Mouse (Mus musculus) kidney, embryonic 14.5 days (tissue): Measurements from ENCODE around the gene Zdhhc22. TPM values are rescaled to one million over a fixed set of nuclear protein-coding genes. Genes with fewer than 3 reads are reported as not detected.

Experiments used
- ATAC-seq: fragments of 200-750 bp; cut with Nextera tagmentation; 2 replicates; pipeline ENCODE4 v1.8.0; 2017; ENCODE audit warnings: moderate number of reproducible peaks, mild to moderate bottlenecking, moderate TSS enrichment, moderate library complexity; ENCODE audit not compliant: low FRiP score, low TSS enrichment
- H3K27ac ChIP-seq: fragments of 300-500 bp; sonication (generic); 2 replicates; pipeline ENCODE4 v1.5.1; 2014; ENCODE audit warnings: low read depth, mild to moderate bottlenecking, low read length, moderate library complexity, mixed read lengths
- H3K27me3 ChIP-seq: fragments of 300-500 bp; sonication (generic); 2 replicates; pipeline ENCODE4 v1.6.1; 2014; ENCODE audit warnings: mild to moderate bottlenecking, low read length; ENCODE audit not compliant: control insufficient read depth, insufficient read depth
- H3K36me3 ChIP-seq: fragments of 300-500 bp; sonication (generic); 2 replicates; pipeline ENCODE4 v1.6.1; 2014; ENCODE audit warnings: low read length, mixed read lengths; ENCODE audit not compliant: control insufficient read depth, insufficient read depth
- H3K4me1 ChIP-seq: fragments of 300-500 bp; sonication (generic); 2 replicates; pipeline ENCODE4 v1.6.1; 2014; ENCODE audit warnings: low read length, mixed read lengths; ENCODE audit not compliant: control insufficient read depth, insufficient read depth
- H3K4me2 ChIP-seq: fragments of 300-500 bp; sonication (generic); replicated peaks from 2 replicates; pipeline ENCODE4 v1.6.1; 2014; ENCODE audit warnings: low read depth, mild to moderate bottlenecking, low read length
- H3K4me3 ChIP-seq: fragments of 300-500 bp; sonication (generic); 2 replicates; pipeline ENCODE4 v1.5.1; 2014; ENCODE audit warnings: mild to moderate bottlenecking, low read length
- H3K9ac ChIP-seq: fragments of 300-500 bp; sonication (generic); 2 replicates; pipeline ENCODE4 v1.6.1; 2014; ENCODE audit warnings: low read depth, mild to moderate bottlenecking, low read length, moderate library complexity
- H3K9me3 ChIP-seq: fragments of 300-500 bp; sonication (generic); 2 replicates; pipeline ENCODE4 v1.6.1; 2016; ENCODE audit warnings: low read length; ENCODE audit not compliant: control insufficient read depth
- WGBS: fragments of 180-500 bp; shearing (Covaris S2); extraction: QIAGEN DNeasy Blood & Tissue Kit; methylation state at CpG from one replicate; pipeline ENCODE4 v1.1.7; 2014; 5-methylcytosine and 5-hydroxymethylcytosine counted together
- polyA plus RNA-seq: library from polyadenylated mRNA; unstranded; fragments of >200 nt; fragmentation: Nextera tagmentation; extraction: Ambion mirVana; gene quantifications from 2 replicates; pipeline ENCODE4 v1.2.1, GENCODE M21; 2014

The Zdhhc22 gene
- polyA plus RNA-seq, 1 experiment from 2014 or later = not detected

GRCm38 (mm10) chr12:86973706-86974105 lies 16.5 kb downstream of the Zdhhc22 start:
- no peak for ATAC-seq
- H3K4me1 ChIP-seq = peaks cover 7% of the 10 kb centered on the region
- no peak overlapping the region for H3K4me3 ChIP-seq
- no peak overlapping the region for H3K27ac ChIP-seq
- no peaks in the 10 kb centered on the region for H3K36me3 ChIP-seq
- WGBS = 43% methylated on average over 8 of the region's 8 CpGs
- no peaks in the 10 kb centered on the region for H3K9me3 ChIP-seq
- H3K27me3 ChIP-seq = peaks cover 2% of the 10 kb centered on the region; the same call in 1 of the 2 replicates
- no peak overlapping the region for H3K4me2 ChIP-seq
- H3K9ac ChIP-seq = no peak overlapping the region

GRCm38 (mm10) chr12:86973216-86973615 lies 17.0 kb downstream of the Zdhhc22 start:
- H3K27ac ChIP-seq = no peak overlapping the region
- H3K4me2 ChIP-seq = no peak overlapping the region
- 37% methylated on average over 7 of the region's 7 CpGs for WGBS
- H3K4me1 ChIP-seq = peaks cover 7% of the 10 kb centered on the region
- H3K36me3 ChIP-seq = no peaks in the 10 kb centered on the region
- H3K9me3 ChIP-seq = no peaks in the 10 kb centered on the region
- peak; percentile 22; the same call in 1 of the 2 replicates for ATAC-seq
- H3K27me3 ChIP-seq = peaks cover 2% of the 10 kb centered on the region; the same call in 1 of the 2 replicates
- H3K4me3 ChIP-seq = no peak overlapping the region
- no peak overlapping the region for H3K9ac ChIP-seq

- Histone ChIP-seq H3K27me3 (peaks cover 2% of the 10 kb centered on the region; the same call in 1 of the 2 replicates), H3K4me1 (peaks cover 7% of the 10 kb centered on the region), H3K9me3 (no peaks in the 10 kb centered on the region), H3K4me2 (no peak overlapping the region), H3K9ac (no peak overlapping the region), H3K27ac (no peak overlapping the region), H3K4me3 (no peak overlapping the region), H3K36me3 (no peaks in the 10 kb centered on the region)
- ATAC-seq = no peak
- WGBS = 92% methylated on average over 7 of the region's 7 CpGs
Observed at GRCm38 (mm10) chr12:86971089-86971488, 19.1 kb downstream of the Zdhhc22 start.

DNA sequence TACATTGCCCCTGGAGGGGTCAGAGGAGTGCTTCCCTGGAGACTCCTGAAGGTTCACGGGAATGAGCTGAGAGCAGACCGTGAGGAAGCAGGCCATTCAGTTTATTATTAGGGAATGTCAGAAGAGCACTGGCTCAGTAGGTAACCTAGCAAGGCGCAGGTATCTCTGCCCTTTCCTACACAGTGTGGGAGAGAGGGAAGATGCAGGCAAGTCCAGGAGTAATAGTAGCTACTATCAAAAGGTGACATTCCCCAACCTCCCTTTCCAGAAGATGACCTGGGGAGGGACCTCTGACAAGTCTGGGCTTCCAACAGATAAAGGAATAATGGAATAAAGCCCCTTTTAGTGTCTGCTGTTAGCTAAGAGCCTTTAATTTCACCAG lies 21.0 kb downstream of the Zdhhc22 start:
- no peak overlapping the region for H3K9ac ChIP-seq
- WGBS = 64% methylated on average over 3 of the region's 3 CpGs
- H3K27ac ChIP-seq = no peak overlapping the region
- H3K36me3 ChIP-seq = peaks cover 5% of the 10 kb centered on the region; the same call in 1 of the 2 replicates
- no peak overlapping the region for H3K4me3 ChIP-seq
- H3K9me3 ChIP-seq = no peaks in the 10 kb centered on the region
- no peak overlapping the region for H3K4me2 ChIP-seq
- H3K4me1 ChIP-seq = no peaks in the 10 kb centered on the region
- ATAC-seq = no peak
- no peaks in the 10 kb centered on the region for H3K27me3 ChIP-seq

GRCm38 (mm10) chr12:86968468-86969219 lies 21.6 kb downstream of the Zdhhc22 start:
- no peaks in the 10 kb centered on the region for H3K4me1 ChIP-seq
- H3K9ac ChIP-seq = no peak overlapping the region
- no peak for ATAC-seq
- H3K27ac ChIP-seq = no peak overlapping the region
- 71% methylated on average over 13 of the region's 13 CpGs for WGBS
- no peak overlapping the region for H3K4me2 ChIP-seq
- peaks cover 7% of the 10 kb centered on the region for H3K36me3 ChIP-seq
- no peaks in the 10 kb centered on the region for H3K9me3 ChIP-seq
- no peaks in the 10 kb centered on the region for H3K27me3 ChIP-seq
- H3K4me3 ChIP-seq = no peak overlapping the region

- 93% methylated on average over 4 of the region's 4 CpGs for WGBS
- Histone ChIP-seq H3K4me1 (no peaks in the 10 kb centered on the region), H3K9me3 (no peaks in the 10 kb centered on the region), H3K9ac (no peak overlapping the region), H3K27ac (no peak overlapping the region), H3K27me3 (no peaks in the 10 kb centered on the region), H3K4me2 (no peak overlapping the region), H3K4me3 (no peak overlapping the region), H3K36me3 (peaks cover 38% of the 10 kb centered on the region)
- no peak for ATAC-seq
Observed at GRCm38 (mm10) chr12:86965237-86965799, 24.9 kb downstream of the Zdhhc22 start.

DNA sequence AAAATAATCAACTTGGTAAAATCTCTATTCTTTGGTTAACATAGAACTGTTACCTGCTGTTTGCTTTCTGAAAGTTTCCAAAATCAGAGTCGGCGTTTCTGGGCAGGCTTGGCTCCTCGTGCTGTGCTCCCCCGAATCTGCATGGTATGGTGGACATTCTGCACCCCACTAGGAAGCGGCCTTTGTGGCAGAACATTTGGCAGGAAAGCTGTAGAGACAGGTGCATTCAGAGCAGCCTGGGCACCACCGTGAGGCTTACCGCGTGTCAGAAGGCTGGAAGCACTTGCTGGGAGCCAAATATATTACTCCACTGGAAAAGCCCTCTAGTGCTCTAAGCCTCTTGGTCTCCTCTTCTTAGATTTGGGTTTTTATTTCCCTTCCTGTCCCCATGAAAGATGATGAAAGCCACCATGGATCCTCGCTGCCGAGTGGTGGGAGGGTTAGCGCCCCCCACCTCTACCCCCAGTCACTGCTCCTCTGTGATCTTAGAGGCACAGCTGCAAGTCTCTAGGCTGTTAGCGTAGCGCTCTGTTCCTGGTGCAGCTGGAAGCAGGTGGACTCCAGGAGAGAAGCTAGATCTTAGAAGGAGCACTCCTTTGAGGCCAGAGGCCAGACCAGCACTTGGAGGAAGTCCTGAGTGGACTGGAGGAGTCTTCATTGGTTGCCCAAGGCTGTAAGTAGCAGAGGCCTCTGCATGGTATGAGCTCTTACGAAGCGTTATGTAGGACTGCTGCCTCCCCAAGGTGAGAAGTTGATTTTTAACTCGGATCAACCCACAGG lies 25.8 kb downstream of the Zdhhc22 start:
- no peak overlapping the region for H3K4me3 ChIP-seq
- no peak overlapping the region for H3K27ac ChIP-seq
- no peak overlapping the region for H3K4me2 ChIP-seq
- ATAC-seq = no peak
- H3K9me3 ChIP-seq = no peaks in the 10 kb centered on the region
- peaks cover 47% of the 10 kb centered on the region for H3K36me3 ChIP-seq
- 90% methylated on average over 16 of the region's 16 CpGs for WGBS
- no peaks in the 10 kb centered on the region for H3K27me3 ChIP-seq
- no peaks in the 10 kb centered on the region for H3K4me1 ChIP-seq
- H3K9ac ChIP-seq = no peak overlapping the region

DNA sequence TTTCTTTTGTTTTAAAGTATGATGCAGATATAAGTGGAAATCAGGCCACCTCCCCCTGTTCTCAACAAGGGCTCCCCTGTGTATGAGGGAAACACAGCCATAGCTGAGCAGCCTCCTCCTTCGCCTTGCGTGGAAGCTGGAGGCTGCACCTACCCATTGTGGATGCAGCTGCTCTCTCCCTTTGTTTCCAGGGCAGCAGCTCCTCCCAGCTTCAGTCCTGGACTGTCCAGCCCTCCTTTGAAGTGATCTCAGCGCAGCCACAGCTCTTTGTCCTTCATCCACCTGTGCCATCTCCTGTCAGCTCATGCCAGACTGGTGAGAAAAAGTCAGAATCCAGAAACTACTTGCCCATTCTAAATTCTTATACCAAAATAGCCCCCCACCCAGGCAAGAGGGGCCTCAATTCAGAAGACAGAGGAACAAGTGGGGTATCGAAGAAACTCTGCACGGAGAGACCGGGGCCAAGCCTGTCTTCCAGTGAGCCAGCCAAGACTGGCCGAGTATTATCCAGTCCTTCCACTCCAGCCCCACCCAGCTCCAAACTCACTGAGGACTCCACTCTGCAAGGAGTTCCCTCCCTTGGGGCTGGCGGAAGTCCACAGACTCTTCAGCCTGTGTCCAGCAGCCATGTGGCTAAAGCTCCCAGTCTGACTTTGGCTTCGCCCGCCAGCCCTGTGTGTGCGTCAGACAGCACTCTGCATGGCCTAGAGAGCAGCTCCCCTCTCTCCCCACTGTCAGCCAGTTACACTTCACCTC lies 28.5 kb downstream of the Zdhhc22 start:
- Histone ChIP-seq H3K4me2 (no peak overlapping the region), H3K9ac (no peak overlapping the region), H3K4me1 (no peaks in the 10 kb centered on the region), H3K27me3 (no peaks in the 10 kb centered on the region), H3K27ac (no peak overlapping the region), H3K36me3 (peaks cover 65% of the 10 kb centered on the region), H3K9me3 (no peaks in the 10 kb centered on the region), H3K4me3 (no peak overlapping the region)
- no peak for ATAC-seq
- WGBS = 93% methylated on average over 11 of the region's 11 CpGs
